Mouse (Mus musculus): ENCODE measurements around the gene Trim75. TPM values are rescaled to one million over a fixed set of nuclear protein-coding genes. Genes with fewer than 3 reads are reported as not detected.

Gene Trim75
- total RNA-seq, 2 experiments from 2014 or later: not detected

DNA sequence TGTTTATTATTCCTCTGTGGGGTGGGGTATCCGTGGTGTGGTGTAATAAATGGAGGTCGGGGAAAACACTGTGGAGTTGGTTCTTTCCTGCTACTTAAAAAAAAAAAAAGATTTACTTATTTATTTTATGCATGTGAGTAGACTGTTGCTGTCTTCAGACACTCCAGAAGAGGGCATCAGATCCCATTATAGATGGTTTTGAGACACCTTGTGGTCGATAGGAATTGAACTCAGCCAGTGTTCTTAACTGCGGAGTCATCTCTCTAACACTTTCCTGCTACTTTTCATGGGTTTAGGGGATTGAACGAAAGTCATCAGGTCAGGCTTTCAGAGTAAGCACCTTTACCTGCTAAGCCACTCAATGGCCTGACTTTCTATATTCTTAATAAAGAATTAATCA is 42.8 kb downstream of the Trim75 start:
- no peak for DNase-seq

DNA sequence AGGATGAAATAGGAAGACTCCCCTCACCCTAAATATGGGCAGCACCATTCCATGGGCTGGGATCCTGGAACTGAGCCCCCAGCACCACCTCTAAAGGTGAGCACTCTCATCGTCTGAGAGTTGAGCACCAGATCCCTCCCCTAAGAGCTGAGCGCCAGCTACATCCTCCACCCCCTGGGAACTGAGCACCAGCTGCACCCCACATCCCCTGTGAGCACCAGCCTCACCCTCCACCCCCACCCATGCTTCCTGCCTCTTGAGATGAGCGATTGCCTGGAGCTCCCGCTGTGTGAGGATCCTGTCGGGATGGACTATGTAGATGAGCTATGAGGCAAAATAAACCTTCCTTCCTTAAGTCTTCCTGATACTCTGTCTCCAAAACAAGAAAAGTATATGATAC is 44.7 kb downstream of the Trim75 start:
- DNase-seq: no peak

- DNase-seq: peak; percentile 90
Observed at GRCm38 (mm10) chr8:64941495-64941894, 46.1 kb downstream of the Trim75 start.

DNA sequence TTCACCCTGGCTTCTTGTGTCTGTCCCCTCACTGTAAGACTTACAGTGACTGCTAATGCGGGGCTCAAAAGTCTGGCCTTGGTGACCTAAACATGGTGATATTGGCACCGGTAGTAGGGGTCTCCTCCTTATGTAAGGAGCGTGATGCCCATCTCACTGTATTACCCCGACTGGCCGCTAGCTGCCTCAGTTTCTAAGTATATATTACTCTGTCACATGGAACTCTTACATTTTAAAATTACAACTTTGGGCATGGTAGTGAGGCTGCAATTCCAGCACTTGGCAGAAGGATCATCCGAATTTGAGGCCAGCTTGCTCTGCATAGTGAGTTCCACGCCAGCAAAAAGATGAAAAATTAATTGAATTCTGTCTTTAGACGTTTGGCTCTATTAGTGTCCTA is 46.6 kb downstream of the Trim75 start:
- no peak for DNase-seq

- DNase-seq: no peak
Observed at GRCm38 (mm10) chr8:64934997-64935396, 52.6 kb downstream of the Trim75 start.

Other genes with a start within 250 kb of the Trim75 start
- gene Klhl2, start 137.8 kb downstream of the Trim75 start, total RNA-seq (2021): 10 to 100 TPM; 32.2 to 35.5 TPM
- gene Tmem192, start 40.6 kb downstream of the Trim75 start, total RNA-seq (2021): 10 to 100 TPM; 33.5 TPM
- gene Trim61, start 30.7 kb upstream of the Trim75 start, total RNA-seq (2021): not detected
- not detected for gene Trim60, start 30.8 kb upstream of the Trim75 start, total RNA-seq (2021)
- gene Apela, start 49.5 kb upstream of the Trim75 start, total RNA-seq (2021): not detected
- not detected for gene Gm10663, start 87.2 kb upstream of the Trim75 start, total RNA-seq (2021)
- not detected for gene BC030870, start 141.7 kb upstream of the Trim75 start, total RNA-seq (2021)

Measured in adrenal gland, postnatal 10 days (tissue).